Mouse (Mus musculus) lung, postnatal 36 days (tissue): ENCODE results near the gene Arhgap42.
A peak's percentile ranks its signal among the peaks of the same experiment; 100 is the strongest.

Experiments used
- DNase-seq: peaks from one replicate; pipeline ENCODE4 v3.0.0; 2022; ENCODE audit warnings: mixed read lengths

Arhgap42 gene

DNA sequence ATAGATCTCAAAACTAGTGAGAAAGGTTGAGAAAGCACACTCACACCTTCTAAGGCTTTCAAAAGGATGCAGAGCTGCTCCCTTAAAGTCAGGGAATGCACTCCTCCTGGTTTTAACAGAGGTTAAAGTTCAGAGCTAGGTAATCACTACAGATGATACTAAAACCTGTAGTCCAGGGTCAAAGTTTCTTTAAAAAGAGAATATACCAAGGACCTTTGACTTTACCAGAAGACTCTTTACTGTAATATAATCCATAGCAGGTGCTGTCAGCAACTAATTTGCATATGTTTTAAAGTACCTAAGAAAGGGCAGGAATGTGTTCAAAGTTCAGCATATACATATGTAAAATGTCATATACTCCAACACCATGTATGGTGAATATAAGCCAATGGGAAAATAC is 30.7 kb downstream of the Arhgap42 start:
- no peak for DNase-seq

GRCm38 (mm10) chr9:9207251-9207650 is 31.6 kb downstream of the Arhgap42 start:
- no peak for DNase-seq

- peak; percentile 25 for DNase-seq
Observed at GRCm38 (mm10) chr9:9200827-9201388, 38.0 kb downstream of the Arhgap42 start.

DNA sequence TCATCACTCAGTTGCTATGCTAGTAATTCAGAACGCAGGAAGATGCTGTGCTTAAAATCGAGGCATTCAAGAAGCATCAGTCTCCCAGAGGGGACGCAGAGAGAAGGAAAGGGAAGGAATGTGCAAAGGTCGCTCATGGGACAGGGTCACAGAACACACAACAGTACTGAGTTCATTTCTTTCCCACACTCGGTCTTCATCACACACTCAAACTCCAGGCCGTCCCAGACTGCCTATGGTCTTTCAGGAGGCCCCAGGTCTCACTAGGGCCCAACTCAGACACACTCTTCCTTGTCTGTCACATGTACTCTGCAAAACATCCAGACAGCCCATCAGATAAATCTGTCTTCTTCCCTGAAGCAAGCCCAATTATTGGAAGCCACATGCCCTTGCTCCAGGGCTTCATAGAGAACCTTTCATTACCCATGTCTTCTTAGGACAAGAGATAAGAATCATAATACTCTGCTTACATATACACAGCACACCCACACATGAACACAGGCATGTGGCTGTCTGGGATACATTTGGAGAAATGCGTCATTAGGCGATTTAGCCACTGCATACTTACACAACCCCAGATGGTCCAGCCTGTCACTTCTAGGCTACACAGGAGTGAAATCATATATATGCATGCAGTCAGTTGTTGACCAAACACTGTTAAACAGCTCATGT is 39.6 kb downstream of the Arhgap42 start:
- DNase-seq, result peak; percentile 5

DNA sequence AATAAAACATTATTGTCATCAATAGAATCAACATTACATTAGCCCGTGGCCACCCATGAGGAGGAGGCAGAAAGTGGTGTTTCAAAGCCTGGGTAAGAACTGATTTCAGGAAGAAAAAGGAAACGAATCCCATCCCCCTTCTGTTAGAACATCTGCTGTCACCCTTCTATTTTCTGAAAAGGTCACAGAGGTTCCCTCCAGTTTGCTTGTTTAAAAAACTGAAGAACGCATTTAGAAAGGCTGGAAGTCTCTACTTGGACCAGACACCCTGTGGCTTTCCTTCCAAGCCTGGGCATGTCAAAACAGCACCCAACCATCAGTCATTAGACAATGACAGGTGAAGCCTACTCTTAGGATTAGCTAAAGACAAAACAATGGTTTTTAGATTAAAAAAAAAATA is 40.3 kb downstream of the Arhgap42 start:
- DNase-seq, result peak; percentile 10

- DNase-seq, result no peak
Observed at GRCm38 (mm10) chr9:9196046-9196445, 42.9 kb downstream of the Arhgap42 start.

- no peak for DNase-seq
Observed at GRCm38 (mm10) chr9:9194496-9194895, 44.4 kb downstream of the Arhgap42 start.

DNA sequence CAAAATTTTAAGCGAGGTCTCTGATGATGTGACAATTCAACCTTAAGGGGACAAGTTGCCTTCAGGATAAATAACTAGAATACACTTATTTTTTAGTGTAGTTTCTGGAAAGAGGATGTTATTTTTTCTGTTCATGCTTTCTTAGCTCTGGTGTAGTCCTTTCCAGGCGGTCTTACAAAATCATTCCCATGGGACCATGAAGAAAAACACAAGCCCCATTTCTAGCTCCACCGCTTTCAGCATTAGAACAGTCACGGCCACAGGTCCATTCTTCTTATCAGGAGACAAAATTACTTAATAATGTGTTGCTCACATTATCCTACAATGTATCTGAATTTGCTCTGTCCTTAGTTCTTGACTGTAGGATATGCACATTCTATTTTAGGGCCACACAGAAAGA is 46.2 kb downstream of the Arhgap42 start:
- DNase-seq, result no peak

DNA sequence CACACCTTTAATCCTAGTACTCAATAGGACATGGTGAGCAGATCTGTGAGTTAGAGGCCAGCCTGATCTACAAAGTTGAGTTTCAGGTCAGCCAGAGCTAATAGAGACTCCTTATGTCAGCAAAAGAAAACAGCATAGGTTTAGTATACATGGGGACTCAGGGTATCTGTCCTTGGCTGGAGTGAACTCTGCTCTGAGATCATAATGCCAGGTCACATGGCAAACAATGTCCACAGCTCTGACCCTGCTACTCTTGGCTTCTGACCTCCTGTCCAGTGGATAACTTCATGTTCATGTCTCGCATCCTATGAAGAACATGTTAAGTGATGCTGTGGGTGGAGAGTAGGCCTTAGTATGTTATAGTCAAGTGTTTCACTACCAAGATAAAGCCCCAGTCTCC is 48.1 kb downstream of the Arhgap42 start:
- DNase-seq, result no peak

- DNase-seq, result no peak
Observed at GRCm38 (mm10) chr9:9188167-9188566, 50.7 kb downstream of the Arhgap42 start.

- DNase-seq, result no peak
Observed at GRCm38 (mm10) chr9:9177745-9178144, 61.2 kb downstream of the Arhgap42 start.

DNA sequence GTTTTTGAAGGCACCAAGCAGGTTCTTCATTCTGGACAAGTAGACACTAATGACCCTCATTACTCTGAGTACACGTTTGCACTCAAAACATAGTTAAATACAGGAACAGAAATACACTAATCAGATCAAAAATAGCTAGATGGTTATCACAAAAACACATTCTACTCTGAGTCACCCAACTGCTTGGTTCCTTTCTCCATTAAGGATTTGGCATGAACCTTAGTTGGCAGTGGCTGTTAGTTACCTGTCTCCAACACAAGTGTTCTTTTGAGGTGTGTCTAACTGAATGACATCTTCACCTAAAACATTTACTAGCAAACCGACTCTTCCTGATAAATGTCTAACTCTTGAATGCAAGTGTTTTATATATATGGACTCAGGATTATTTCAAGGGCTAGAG is 64.0 kb downstream of the Arhgap42 start:
- DNase-seq, result no peak

DNA sequence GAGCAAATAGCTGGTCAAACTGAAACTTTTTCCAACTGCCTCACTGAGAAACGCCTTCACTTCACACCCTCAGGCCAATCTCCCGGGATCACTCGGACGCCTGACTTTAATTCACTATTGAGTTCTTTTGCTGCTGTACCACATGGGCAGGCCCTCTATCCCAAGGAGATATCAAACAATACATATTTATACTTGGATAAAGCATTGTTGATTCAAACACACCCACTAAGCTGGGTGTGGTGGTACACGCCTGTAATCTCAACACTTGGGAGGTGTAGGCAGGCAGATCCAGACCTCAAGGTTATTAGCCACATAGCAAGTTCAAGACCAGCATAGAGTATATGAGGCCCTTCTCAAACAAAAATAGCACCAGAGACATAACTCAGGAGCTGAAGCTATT is 64.7 kb downstream of the Arhgap42 start:
- DNase-seq, result no peak

- no peak for DNase-seq
Observed at GRCm38 (mm10) chr9:9173091-9173490, 65.8 kb downstream of the Arhgap42 start.

DNA sequence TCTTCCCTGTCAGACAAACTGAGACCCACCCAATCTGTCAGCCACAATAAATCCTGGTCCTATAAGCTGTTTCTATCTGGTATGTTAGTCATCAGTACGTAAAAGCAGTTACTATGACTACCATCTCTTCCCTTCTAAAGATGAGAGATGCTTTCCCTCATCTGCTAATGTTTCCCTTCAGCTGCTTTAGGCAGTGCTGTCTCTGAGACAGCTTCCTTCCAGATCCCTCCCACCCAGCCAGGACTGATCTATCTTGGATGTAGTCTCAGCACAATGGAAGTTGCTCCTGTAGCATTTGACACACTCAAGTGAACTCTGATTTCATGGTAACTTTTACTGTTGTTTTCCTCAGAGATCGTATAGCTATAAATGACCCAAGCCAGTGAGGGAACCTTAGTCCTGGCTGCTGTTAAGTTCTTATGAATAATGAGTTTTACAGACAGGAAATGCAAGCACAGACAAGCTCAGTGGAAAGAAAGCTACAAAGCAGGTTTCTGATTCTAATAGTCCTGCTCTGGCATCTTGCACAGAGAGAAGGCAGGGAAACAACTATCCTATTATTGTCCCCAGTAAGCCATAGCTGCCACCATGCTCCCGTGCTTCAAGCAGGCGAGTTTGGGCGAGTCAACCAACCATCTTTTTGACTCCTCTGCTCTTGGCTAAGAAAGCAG is 67.6 kb downstream of the Arhgap42 start:
- no peak for DNase-seq

GRCm38 (mm10) chr9:9165641-9166063 is 73.2 kb downstream of the Arhgap42 start:
- DNase-seq, result peak; percentile 77

GRCm38 (mm10) chr9:9160736-9161135 is 78.2 kb downstream of the Arhgap42 start:
- DNase-seq, result no peak

- DNase-seq, result no peak
Observed at GRCm38 (mm10) chr9:9158241-9158640, 80.7 kb downstream of the Arhgap42 start.

GRCm38 (mm10) chr9:9157425-9157824 is 81.5 kb downstream of the Arhgap42 start:
- no peak for DNase-seq

DNA sequence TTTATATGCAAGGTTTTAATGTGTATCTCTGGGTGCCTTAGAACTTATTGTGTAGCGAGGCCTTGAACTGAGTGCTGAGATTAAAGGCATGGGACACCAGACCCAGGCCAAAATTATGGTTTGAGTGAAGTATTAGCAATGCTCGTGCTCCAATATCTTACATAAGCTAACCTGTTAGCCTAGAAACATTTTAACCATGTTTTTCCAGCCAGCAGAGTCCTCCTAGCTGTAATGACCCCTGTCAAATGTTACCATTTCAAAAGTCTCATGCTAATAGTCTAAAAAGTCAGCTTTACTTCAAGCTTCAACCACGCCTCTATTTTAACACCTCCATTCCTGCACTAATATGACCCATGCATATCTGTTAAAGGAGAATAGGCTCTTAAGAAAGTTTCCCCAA is 84.3 kb downstream of the Arhgap42 start:
- no peak for DNase-seq

GRCm38 (mm10) chr9:9144301-9145121 is 94.4 kb downstream of the Arhgap42 start:
- no peak for DNase-seq

GRCm38 (mm10) chr9:9143102-9143501 is 95.8 kb downstream of the Arhgap42 start:
- no peak for DNase-seq

GRCm38 (mm10) chr9:9142561-9142960 is 96.3 kb downstream of the Arhgap42 start:
- DNase-seq, result no peak
